Mouse (Mus musculus): ENCODE data around the gene Ccdc146.
"Not testable (repeated sequence)": the region's sequence is repeated elsewhere in the genome, so short reads cannot be mapped to it uniquely, and the experiment has no call there.

Gene Ccdc146

DNA sequence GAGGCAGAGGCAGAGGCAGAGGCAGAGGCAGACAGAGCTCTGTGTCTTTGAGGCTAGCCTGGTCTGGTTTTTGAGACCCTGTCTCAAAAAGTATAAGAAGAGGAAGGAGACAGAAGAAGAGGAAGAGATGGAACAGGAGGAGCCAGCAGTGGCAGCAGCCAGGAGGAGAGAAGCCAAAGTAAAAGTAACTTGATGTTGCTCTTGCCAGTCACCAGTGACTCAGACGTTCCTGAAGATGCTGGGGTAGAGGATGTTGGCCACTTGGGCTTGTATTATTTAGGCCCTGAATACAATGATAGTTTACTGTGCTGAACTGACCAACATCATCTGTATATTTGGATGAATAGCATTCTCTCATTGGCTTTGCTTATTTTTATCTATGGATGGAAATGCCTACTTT, 95.9 kb downstream of the Ccdc146 start:
- no peak for DNase-seq

DNA sequence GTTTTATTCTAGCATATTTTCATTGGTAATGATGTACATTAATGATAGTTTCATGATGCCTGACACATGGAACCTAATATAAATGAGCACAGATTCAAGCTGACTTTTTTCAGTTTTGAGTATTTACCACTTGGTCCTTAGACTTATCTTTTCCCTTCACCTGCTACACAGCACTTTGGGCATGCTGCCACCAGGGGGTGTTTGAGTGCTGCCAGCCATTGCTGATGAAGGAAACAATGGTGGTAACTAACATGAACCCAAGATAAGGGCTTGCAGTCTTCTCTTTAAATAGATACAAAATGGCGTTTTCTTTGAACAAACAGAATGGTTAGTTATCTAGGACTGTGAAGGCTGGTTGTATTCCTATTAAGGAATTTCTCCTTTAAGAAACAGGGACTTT, 98.0 kb downstream of the Ccdc146 start:
- no peak for DNase-seq

DNA sequence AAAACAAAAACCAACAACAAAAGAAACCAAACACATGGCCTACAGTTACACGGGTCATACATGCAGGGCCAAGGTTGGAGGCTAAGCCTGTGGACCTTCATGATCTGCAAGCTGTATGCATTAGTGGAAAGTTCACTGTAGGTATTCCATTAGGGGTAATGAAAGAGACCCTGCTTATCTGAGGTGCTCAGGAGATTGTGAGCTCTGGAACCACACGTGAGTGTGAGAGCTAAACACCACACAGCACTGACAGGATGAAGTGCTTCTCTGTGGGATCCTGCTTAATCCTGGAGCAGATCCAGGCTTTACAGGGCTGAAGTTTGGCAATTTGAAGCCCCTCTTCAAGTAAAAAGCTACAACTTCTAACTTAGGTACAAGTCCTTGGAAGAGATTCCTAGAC, 104.3 kb downstream of the Ccdc146 start:
- no peak for DNase-seq

DNA sequence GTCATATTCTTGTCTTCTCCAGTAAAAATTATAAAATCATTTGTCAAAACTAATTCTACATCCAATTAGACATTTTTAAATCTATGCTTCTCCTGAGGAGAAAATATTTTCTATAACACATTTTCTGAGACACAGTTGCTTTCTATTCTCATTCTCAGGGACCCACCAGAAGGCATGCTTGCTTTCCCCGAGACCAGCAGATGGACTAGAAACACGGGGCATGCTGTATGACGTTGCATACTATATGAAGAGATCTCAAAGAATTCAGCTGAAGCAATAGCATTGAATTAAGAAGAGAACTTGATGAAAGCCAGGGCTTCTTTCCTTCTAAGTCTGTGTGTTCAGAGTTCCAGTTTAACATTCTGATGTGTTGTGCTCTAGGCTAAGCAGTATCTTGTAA, 109.8 kb downstream of the Ccdc146 start:
- DNase-seq, result no peak

DNA sequence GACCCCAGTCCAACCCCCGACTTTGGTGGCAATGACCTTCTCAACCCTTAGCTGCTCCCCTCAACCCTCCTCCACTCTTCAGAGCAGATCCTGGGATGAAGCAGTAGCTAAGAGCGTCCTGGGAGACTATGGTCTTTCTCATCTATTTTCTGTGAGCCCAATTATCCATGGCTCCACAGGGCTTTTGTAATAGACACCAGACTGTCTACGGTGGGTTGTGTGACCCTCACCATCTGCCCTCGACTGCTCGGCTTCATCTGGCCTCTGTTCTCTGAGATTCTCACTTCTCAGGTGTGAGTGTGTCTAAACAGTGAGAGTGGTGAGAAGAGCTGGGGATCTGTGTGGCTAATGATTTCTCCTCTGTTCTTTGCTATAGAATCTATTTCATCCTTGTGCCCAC, 117.3 kb downstream of the Ccdc146 start:
- no peak for DNase-seq

DNA sequence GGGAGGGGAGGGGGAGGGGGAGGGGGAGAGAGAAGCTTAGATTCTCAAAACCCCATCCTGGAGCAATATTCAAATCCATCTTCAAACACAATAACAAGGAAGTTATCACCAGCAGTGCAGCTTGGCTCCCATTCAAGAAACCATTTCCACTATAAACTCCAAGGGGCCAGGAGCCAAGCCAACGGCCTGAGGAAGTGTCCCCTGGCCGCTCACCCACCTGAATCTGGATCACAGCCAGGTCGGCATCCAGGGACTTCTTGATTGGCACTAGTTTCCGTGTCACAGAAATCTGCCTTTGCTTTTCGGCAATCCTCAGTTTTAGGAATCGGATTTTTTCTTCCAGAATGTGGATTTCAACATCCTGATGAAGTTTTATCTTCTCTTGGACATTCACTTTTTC, 123.5 kb downstream of the Ccdc146 start:
- no peak for DNase-seq

DNA sequence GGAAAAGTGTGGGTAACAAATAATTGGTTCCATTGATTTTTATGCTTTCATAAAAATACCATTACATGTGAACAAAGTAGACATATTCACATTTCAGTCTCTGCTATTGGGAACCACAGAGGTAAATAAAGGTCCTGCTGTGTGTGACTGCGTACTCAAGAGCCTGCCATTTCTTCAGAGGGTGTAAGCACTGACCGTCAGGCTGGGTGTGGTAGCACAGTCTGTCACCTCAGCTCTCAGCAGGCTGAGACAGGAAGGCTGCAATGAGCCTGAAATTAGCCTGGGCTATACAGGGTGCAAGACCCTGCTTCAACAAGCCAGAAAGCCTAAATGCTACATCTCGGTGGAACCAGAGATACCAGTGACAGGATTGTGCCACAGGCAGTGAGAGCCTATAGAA, 124.4 kb downstream of the Ccdc146 start:
- DNase-seq, result no peak

DNA sequence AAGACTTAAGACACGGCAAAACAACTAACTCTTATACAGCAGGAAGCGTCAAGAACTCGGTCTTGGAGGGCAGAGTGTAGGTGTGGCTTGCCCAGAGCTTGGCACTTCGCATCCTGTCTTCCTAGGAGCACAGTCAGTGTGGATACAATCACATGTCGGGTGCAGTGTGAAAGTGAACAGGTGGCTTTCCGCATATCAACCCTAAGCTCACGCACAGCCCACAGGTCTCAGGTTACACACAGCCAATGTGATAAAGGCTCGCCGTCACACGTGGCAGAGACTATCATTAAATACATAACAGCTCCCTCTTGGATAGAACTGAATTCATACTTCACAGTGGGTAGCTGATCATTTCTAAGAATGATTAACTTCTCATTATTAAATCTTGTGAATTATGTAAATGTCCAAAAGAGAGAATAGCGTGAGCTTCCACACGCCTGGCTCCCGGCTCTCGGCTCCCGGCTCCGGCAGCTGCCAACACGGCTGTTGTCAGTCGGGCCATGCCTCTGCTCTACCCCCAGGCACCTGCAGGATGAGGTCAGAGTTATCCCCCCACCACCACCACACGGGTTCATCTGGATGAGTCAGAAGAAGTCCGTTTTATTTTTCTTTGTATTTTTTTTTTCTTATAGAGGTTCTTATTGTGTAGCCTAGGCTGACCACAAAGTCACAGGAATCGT, 125.3 kb downstream of the Ccdc146 start:
- no peak for DNase-seq

DNA sequence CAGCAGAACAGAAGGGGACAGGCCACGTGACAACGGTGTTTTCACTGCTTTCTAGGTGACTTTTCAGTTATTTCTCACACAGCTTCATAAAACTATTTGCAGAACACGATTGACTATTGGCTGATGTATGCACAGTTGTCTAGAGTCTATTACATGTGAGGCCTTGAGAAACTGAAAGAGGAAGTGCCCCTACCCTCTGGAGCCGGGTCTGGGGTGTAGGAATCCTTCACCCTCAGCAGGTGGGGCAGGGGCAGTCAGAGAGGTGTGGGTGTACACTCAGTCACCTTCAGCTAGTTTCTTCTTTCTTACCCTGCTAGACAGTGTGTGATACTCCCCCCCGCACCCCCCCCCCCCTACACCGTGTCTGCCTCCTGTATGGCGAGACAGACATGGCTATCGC, 128.8 kb downstream of the Ccdc146 start:
- DNase-seq, result no peak

DNA sequence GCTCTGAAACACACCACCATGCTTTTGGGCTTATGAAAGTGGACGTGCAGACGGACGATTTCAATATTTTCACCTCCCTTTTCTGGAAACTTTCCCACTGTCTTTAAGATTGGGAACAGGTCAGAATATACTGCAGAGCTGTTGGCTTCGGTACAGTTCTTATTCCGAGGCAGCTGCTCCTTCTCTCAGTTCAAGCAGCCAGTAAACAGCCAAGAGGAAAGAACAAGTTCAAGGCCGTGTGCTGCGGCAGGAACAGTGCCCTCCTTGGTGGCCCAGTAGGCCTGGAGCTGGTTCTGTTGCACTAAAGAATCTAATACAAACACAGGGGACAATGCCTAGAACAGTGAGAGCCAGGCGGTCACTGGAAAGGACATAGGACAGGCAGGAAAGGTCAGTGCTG, 133.9 kb downstream of the Ccdc146 start:
- no peak for DNase-seq

DNA sequence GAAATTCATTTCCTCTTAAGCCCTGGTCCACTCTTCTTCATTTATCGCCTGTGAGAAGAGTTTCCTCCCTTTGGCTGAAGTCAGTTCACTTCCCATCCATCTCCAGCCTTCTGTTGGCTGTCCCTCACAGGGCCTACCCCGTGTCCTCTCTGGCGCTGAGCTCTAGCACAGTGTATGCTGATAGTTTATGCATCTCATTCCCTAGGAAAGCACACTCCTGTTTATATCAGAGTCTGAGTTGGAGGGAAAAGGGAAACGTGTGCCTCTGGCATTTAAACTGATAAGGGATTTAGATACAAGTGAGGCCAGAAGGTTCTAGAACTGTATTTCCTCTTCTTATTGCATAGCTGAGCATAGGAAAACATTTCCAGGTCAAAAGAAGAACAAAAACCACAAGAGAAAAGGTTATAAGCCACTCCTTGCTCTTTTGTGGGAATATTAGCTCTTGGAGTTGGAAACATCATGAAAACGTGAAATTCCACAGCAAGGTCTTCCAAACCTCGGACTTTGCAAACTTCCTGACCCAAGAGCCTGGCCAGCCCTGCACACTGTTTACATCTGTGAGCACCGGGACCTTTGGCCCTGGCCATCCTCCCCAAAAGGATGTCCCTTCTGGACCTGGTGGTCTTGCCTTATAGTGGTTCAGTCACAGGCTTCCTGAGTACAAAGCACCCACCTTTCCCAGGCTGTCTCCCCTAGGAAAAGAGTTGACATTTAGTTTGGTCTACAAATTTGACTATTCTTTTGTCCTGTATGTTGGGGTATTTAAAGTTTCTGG, 135.6 kb downstream of the Ccdc146 start:
- no peak for DNase-seq

DNA sequence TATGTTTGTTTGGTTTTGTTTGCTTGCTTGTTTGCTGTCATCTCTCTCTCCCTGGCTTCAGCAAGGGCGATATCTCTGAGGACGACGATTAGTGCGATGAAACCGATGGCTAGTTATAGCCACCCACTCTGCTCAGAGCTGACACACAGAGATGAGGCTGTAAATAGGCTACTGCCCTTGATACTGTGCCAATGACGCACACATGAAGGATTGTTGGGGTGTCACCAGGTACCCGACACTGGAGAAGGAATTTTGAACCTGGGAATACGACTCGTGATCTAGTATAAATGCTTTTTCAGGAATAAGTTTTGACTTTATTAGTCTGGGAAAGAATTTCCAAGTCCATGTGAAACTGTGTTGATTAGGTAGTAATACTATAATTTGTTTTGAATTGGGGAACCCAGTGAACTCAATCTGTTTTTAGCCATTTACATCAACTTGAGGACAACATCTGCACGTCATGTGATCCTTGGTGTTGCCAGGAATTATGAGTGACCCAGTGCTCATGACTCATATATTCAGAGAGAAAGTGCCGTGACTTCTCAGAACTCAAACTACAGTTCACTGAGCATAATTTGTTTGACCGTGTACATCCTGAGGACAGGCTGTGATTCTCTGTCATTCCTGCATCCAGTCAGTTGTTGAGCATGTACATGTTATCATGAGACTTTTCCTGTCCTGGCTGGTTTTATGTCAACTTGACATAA, 141.0 kb downstream of the Ccdc146 start:
- DNase-seq, result no peak

DNA sequence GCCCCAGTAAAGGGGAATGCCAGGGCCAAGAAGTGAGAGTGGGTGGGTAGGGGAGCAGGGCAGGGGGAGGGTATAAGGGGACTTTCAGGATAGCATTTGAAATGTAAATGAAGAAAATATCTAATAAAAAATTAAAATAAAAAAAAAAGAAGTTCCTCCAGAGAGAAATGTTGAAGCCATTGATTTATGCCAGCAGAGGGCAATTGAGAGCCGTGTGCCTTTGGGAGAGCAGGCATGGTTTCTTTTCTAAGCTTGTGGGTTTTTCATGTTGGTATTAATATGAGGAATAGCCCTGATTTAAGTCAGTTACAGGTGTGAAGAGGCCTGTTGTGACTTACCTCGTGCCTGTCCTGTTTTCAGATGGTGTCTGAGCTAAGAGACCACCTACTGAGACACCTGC, 146.8 kb downstream of the Ccdc146 start:
- not testable (repeated sequence) for DNase-seq

DNA sequence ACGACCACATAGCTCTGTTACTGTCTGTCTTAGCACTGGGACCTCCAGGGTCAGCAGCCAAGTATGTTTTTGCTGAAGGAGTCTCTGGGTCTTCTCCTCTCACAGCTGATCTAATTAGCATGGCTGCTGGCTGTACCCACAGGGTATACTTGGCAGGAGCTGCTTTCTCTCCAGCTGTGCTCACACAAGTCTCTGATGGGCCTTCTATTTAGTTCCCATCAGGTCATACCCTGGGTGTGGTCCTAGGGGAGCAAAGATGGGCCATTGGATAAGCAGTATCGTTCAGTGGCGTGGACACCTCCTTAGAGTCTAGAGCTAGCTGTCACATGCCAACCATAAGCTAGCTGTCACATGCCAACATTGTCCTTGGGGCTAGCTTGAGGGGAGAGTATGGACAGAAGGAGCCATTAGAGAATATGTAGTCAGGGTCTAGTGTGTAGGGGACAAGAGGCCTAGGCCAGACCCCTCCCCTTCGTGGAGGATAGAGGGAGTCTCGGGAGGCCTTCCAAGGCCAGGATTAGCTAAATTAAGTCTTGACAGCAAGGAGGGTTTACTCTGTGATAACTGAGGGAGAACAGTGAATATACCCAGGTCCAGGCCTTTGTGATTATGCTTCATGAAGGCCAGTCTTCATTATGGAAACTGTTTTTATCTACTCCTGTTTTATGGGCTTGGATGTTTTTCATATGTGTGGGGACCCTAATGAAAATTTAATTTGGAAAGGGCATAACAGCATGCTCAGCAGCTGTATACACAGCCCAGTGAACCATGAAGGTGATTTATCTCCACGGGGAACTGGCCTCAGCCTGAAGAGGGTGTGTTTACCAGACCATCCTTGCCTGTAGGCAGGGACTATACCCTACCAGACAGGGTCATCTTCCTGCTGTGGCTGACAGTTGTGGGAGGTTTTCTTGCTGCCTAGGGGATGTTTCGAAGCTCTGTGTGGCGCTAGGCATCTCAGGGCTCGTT, 152.8 kb downstream of the Ccdc146 start:
- DNase-seq, result no peak

DNA sequence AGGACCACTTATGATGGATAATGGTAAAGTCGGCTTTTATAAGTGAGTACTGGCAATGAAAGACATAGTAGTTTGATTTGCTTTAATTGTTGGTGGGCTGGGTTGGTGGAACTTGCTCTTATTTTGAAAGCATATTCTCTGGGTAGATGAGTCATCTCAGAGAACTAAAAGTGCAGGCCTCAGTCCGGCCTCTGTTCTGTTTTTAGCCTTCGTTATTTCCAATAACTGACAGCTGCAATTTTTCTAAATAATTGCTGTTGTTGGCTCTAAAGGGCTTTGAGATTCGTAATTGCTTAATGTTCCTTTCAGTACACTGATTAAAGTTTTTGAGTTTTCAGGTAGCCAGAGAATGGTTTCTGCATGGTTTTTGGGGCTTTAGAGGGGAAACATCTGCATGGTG, 153.7 kb downstream of the Ccdc146 start:
- no peak for DNase-seq

DNA sequence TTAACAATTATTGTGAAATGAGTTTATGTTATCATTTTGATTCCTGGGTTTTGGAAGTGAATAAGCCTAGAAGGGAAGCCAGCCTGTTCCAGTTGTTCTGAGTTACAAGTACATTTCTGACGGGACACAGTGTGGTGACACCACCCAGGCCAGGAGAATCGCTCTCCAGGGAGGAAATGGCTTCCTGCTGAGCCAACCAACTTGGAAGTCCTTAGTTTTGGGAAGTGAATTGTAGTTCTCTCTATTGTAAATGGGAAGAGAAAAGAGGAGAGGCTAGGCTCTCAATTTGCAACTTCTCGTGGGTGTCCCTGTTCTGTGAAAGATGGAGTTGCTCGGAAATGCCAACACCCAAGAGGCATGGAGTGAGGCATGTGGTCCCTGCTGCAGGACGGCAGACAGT, 155.0 kb downstream of the Ccdc146 start:
- DNase-seq, result no peak

DNA sequence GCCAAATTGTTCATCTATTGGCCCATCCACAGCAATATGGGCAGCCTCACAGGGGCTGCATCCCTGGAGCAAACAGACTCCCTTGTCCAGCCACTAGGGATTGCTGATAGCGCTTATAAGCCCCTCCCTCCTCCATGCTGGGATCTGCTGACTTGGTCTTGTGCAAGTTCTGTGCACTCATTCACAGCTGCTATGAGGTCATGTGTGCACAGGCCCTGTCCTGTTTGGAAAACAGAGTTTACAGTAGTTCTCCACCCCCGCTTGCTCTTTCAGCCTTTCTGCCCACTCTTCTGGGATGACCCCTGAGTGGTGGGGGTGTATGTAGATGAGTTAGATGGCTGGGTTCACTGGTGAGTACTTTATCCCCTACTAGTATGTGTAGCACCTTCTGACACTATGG, 157.4 kb downstream of the Ccdc146 start:
- DNase-seq, result no peak

DNA sequence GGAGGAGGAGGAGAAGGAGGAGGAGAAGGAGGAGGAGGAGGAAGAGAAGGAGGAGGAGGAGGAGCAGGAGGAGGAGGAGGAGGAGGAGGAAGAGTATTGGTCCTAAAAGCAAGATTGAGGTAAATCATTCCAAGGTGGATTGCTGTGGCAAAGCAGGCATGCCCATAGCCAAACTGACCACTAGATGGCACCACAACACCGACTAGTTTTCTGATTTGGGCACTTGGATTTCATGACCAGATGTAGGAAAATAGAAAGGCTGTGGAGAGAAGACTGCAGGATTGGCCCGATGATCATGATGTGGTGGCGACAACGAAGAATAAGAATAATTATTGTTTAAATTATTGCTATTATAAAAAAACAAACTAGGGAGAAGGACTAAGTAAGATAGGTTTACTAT, 159.4 kb downstream of the Ccdc146 start:
- DNase-seq, result peak; percentile 65

DNA sequence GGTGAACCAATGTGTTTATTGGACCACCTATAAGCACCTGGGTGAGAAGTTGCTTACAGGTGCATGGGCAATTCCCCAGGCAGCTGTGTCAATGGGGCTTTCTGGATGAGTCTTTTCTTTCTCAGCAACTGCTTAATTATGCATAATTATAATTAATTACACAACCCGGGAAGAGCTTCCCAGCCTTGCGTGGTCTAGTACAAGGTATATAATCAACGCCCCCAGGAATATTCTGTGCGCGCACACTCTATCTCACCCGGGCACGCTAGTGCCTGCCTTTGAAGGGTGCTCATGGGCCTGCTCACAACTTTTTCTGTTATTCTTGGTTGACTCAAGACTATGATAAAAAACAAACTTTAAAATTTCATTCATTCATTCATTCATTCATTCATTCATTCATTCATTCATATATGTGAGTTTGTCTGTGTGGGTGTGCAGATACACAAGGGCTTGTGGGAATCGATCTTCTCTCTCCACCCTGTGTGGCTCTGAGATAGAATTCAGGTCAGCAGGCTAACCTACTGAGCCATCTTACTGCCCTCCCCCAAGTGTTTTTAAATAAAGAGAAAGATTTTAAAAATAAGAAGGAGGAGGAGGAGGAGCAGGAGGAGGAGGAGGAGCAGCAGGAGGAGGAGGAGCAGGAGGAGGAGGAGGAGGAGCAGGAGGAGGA, 160.0 kb downstream of the Ccdc146 start:
- DNase-seq, result no peak

DNA sequence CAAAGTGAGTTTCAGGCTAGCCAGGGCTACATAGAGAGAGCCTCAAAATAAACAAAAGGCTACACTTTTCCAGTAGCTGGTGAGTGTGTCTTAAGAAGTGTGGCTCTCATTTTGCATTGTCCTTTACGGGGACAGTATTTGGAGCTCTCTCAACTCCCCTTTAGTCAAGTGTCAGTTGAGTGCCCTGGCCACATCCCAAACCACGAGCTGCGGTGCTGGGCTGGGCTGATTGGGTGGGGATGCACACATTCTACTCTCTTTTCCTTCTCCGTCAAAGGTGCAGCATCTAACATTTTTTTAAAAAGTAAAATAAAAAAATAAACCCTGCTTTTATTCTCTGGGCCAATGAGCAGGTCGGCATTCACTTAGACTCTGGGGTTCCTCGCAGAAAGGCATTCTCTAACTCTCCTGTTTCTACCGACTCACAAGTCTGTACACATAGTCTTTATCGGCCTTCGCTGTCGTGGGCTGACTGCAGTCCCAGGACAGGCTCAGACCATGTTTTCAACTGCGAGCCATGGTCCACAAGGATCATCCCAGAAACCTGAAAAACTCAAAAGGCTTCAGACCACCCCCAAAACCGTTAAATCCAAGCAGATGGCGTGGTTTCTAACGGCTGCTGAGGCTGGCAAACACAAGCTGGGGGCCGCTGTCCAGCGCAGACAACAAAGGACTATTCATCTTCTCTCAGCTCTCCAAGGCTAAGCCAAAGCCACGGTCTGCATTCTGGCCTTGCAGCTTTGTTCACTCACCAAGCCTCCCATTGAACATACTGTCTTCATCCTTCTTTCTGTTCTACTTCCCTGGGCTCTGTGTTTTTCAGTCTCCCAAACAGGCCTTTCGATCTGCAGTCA, 161.0 kb downstream of the Ccdc146 start:
- peak; percentile 12 for DNase-seq

DNA sequence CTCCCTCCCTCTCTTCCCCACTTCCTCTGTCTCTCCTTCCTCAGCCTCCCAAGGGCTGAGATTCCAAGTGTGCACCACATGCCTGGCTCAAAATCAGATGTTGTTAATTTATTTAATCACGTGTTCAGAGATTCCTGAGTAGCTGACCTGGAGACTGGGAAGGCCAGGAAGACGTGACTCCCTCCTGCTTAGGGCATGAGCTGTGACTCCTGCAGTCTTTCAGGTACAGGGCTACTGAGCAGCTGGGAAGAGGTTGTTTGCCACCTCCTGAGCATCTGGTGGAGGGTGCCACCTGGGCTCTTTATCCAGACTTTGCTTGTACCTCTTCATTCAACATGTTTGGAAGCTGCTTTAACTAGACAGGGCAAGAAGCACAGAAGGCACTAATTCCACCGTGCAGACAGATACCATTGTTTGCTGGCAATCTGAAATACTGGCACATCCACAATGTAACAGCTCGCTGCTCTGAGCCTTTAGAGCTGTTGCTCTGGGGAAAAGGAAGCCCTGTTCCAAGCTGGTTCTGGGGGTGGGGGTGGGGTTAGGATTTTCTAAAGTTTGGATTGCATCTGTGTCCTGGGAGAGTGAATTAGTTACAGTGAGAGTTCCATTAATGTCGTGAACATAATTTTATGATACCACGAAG, 163.2 kb downstream of the Ccdc146 start:
- no peak for DNase-seq

All from cerebellum, adult 9-11 months (tissue).